Mouse (Mus musculus): ENCODE data around the gene Gm19684. TPM values are rescaled to one million over a fixed set of nuclear protein-coding genes. Genes with fewer than 3 reads are reported as not detected.
"Not testable (repeated sequence)": the region's sequence is repeated elsewhere in the genome, so short reads cannot be mapped to it uniquely, and the experiment has no call there.

The Gm19684 gene
- total RNA-seq (2021) = not detected
- long read RNA-seq, experiment 1 = 0 reads
- long read RNA-seq, experiment 2 = 0 reads

DNA sequence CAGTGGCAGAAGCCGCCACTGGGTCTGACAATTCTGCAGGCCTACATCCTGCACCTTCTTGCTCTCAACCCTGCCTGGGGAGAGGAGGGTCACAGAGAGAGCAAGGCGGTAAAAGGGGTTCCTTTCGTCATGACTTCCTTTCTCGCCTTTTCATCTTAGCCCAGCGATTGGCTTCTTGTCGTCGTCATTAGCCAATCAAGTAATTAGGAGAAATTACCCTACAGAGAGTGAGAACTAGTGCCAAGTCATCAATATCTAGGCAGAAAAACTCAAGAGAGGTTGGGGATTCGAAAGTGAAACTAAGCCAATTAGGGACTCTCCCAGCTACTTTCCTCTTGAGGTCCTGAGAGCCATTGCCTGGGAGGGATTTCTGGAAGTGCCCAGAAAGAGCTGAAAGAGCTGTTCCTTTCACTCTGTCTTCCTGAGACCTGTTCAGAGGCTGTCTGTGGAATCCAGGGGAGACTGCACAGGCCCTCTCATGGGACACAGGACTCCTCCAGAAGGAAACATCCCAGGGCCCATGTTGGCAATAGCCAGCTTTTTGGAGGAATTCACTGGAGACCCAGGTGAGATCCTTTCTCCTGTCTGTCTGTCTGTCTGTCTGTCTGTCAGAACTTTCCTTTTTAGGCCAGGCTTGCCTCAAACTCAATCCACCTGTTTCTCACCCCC, at the start of gene Gm19684:
Gene Gm19684 (plus strand): TSS at position 327 of the 669 bp plus-strand sequence.
- intact Hi-C loops (cut with DNase I); DNase-seq (ENCODE audit: extremely low spot score in 1 of 2, low spot score in 2 of 2); H3K27ac ChIP-seq: not testable (repeated sequence)
- H3K4me3 ChIP-seq = peak within 1 kb of the TSS; percentile 13

GRCm38 (mm10) chr17:36081901-36082300, 39.6 kb upstream of the Gm19684 start:
- H3K27ac ChIP-seq; intact Hi-C loops (cut with DNase I); DNase-seq (ENCODE audit: extremely low spot score in 1 of 2, low spot score in 2 of 2); H3K4me3 ChIP-seq: not testable (repeated sequence)

- peak overlapping the region; percentile 50 for H3K4me3 ChIP-seq
- DNase-seq (ENCODE audit: extremely low spot score in 1 of 2, low spot score in 2 of 2) = peak in 1 of 2 experiments; percentile 20
- intact Hi-C loops (cut with DNase I); H3K27ac ChIP-seq: not testable (repeated sequence)
Measured at GRCm38 (mm10) chr17:36082519-36083232, 38.8 kb upstream of the Gm19684 start.

DNA sequence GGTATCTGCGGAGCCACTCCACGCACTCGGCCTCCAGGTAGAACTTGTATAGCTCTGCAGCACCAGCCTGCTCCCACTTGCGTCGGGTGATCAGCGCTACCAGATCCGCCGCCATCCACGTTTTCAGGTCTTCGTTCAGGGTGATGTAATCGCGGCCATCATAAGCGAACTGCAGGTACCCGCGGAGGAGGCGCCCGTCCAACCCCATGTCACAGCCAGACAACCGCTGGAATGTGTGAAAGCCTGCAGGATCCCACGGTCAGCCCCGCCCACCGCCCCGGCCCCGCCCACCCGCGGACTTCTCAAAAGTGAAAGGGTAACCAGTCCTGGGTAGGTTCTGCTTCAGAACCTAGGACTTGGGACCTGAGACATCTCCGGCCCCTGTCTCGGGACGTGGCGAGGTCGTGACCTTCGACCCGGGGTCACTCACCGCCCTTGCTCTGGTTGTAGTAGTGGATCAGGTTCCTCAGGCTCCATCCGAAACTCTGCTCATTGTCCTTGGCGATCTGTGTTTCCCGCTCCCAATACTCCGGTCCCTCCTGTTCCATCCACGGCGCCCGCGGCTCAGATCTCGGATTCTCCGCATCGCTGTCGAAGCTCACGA, 38.1 kb upstream of the Gm19684 start:
- peak in 1 of 2 experiments; percentile 32 for DNase-seq (ENCODE audit: extremely low spot score in 1 of 2, low spot score in 2 of 2)
- intact Hi-C loops (cut with DNase I) = no loop called here
- no peak for TF ChIP-seq CTCF (IDR thresholded peaks at IDR 0.05)

DNA sequence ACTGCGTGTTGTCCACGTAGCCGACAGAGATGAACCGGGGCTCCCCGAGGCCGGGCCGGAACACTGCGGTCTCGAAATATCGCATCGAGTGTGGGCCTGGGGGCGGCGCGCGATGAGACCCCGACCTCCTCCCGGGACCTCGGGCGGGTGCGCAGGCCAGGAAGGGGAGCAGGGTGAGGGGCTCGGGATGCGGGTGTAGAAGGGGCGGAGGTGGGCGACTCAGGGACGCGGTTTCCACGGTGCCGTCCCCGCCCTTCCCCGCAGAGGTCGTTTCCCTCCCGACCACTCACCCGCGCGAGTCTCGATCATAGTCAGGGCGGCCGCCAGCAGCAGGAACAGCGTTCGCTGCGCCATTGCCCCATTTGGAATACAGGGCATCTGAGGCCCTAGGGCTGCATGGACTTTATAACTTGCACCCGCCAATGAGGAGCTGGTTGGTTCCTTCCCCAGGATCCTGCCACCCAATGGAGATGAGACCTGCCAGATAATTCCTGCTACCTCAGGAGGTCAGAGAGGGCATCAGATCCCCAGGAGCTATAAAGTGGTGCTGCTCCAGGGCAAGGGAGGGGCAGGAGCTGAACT, 37.5 kb upstream of the Gm19684 start:
- Histone ChIP-seq H3K4me3 (peak overlapping the region; percentile 50), H3K27ac (no peak overlapping the region)
- peak in 1 of 2 experiments; percentile 13 for DNase-seq (ENCODE audit: extremely low spot score in 1 of 2, low spot score in 2 of 2)
- intact Hi-C loops (cut with DNase I) = no loop called here
- no peak for TF ChIP-seq CTCF (IDR thresholded peaks at IDR 0.05)

More for the DNA sequence above, 38.1 kb upstream of the Gm19684 start:
- H3K27ac ChIP-seq = no peak overlapping the region
- peak overlapping the region; percentile 50 for H3K4me3 ChIP-seq

- intact Hi-C loops (cut with DNase I); H3K4me3 ChIP-seq; H3K27ac ChIP-seq; DNase-seq (ENCODE audit: extremely low spot score in 1 of 2, low spot score in 2 of 2): not testable (repeated sequence)
Measured at GRCm38 (mm10) chr17:36085976-36086375, 35.5 kb upstream of the Gm19684 start.

- DNase-seq (ENCODE audit: extremely low spot score in 1 of 2, low spot score in 2 of 2); H3K4me3 ChIP-seq; intact Hi-C loops (cut with DNase I): not testable (repeated sequence)
Measured at GRCm38 (mm10) chr17:36091933-36092332, 29.5 kb upstream of the Gm19684 start.

GRCm38 (mm10) chr17:36092520-36092919, 29.0 kb upstream of the Gm19684 start:
- intact Hi-C loops (cut with DNase I); H3K4me3 ChIP-seq; H3K27ac ChIP-seq; DNase-seq (ENCODE audit: extremely low spot score in 1 of 2, low spot score in 2 of 2): not testable (repeated sequence)

More at GRCm38 (mm10) chr17:36091933-36092332, 29.5 kb upstream of the Gm19684 start:
- H3K27ac ChIP-seq = not testable (repeated sequence)

DNA sequence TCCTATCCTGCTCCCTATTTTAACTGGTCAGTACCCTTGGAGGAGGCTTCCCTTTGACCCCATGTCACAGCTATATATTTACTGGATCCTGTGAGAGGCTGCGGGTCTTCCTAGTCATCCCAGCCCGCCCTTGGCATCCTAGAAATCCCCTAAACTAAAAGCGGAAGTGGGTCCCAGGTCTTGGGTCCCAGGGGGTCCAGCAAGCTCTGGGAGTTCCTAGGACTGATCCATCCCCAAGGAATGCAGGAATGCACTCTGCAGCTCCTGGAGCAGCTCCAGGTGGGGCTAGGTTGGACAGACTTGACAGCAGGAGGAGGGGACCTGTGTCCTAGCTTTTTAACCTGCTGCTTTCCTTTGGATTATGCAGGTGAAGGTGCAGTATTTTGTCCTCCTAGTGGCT, 27.5 kb upstream of the Gm19684 start:
- no peak for DNase-seq (ENCODE audit: extremely low spot score in 1 of 2, low spot score in 2 of 2)
- intact Hi-C loops (cut with DNase I) = no loop called here
- no peak for TF ChIP-seq CTCF (IDR thresholded peaks at IDR 0.05)
- Histone ChIP-seq H3K4me3 (no peak overlapping the region), H3K27ac (no peak overlapping the region)

GRCm38 (mm10) chr17:36099603-36100002, 21.9 kb upstream of the Gm19684 start:
- DNase-seq (ENCODE audit: extremely low spot score in 1 of 2, low spot score in 2 of 2); H3K27ac ChIP-seq; H3K4me3 ChIP-seq; intact Hi-C loops (cut with DNase I): not testable (repeated sequence)

DNA sequence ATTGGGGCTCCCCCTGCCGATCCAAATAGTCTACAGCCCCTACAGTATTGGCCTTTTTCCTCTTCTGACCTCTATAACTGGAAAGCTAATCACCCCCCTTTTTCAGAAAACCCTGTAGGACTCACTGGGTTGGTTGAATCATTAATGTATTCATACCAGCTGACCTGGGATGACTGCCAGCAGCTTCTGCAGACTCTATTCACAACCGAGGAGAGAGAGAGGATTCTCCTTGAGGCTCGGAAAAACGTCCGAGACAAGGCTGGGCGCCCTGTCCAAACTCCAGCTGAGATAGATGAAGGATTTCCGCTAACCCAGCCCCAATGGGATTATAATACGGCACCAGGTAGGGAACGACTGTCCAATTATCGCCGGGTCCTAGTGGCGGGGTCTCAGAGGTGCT, 19.4 kb upstream of the Gm19684 start:
- not testable (repeated sequence) for H3K4me3 ChIP-seq; DNase-seq (ENCODE audit: extremely low spot score in 1 of 2, low spot score in 2 of 2)

DNA sequence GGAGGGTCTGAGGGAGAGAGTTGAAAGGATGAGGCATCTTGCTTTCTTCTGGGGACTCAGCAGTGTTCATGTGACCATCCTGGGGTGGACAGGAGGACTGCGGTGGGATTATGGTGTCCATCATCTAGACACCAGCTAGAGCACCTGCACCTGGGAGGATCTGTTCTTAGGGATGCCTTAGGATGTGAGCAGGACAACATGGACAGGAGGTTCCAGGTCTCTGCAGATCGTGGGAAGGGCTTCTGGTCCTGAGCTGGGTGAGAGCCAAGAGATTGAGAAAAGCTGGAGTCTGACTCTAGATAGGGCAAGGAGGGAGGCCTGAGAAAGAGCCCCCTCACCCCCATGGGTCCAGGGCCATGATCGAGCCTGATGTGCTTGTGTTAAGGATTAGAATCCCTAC, 11.3 kb upstream of the Gm19684 start:
- H3K4me3 ChIP-seq; intact Hi-C loops (cut with DNase I); DNase-seq (ENCODE audit: extremely low spot score in 1 of 2, low spot score in 2 of 2); H3K27ac ChIP-seq: not testable (repeated sequence)

More for the DNA sequence above, 19.4 kb upstream of the Gm19684 start:
- intact Hi-C loops (cut with DNase I); H3K27ac ChIP-seq: not testable (repeated sequence)
